Mouse (Mus musculus) urinary bladder, postnatal 4 days (tissue): ENCODE results near the gene R3hdm4.
"Not testable (repeated sequence)": the region's sequence is repeated elsewhere in the genome, so short reads cannot be mapped to it uniquely, and the experiment has no call there.

Source experiments
- DNase-seq, 2 experiments: peaks; one replicate each; pipeline ENCODE4 v3.0.0; 2021 to 2022; ENCODE audit warnings: low spot score in 2 of 2

The R3hdm4 gene

DNA sequence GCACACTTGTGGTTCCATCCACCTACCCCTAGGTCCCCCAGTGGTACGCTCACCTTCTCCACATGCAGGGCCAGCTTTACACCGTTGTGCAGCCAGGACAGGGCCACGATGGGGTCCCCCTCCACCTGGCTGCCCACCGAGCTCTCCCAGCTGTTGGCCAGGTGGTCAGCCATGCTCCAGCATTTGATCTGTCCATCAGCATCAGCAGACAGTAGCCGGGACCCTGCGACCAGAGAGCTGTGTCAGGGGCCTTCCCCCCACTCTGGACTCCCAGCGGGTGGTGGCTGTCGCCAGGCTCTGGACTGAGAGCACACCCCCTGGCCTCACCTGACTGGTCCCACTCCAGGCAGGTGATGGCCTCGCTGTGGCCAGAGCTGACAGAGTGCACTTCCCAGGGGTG is 14.3 kb downstream of the R3hdm4 start:
- DNase-seq: no peak

DNA sequence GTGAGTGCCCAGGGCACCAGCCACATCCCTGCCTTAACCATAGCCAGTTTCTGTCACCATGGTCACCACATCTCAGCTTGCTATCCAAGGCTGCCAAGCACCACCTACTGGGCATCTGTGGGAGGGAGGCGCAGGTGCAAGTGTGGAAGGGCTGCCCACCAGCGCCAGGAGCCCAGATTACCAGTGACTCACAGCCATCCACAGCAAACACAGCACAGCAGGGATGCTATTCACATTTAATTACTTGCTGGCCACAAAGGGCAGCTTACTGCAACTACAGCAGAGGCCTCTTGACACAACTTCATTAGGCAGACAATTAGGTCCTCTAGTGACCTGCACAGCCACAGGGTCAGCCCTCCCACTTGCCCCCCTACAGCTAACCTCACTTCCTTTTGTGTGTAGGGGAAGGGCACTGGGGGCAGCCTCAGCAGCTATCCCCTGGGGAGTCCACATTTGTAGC is 20.0 kb downstream of the R3hdm4 start:
- no peak for DNase-seq

DNA sequence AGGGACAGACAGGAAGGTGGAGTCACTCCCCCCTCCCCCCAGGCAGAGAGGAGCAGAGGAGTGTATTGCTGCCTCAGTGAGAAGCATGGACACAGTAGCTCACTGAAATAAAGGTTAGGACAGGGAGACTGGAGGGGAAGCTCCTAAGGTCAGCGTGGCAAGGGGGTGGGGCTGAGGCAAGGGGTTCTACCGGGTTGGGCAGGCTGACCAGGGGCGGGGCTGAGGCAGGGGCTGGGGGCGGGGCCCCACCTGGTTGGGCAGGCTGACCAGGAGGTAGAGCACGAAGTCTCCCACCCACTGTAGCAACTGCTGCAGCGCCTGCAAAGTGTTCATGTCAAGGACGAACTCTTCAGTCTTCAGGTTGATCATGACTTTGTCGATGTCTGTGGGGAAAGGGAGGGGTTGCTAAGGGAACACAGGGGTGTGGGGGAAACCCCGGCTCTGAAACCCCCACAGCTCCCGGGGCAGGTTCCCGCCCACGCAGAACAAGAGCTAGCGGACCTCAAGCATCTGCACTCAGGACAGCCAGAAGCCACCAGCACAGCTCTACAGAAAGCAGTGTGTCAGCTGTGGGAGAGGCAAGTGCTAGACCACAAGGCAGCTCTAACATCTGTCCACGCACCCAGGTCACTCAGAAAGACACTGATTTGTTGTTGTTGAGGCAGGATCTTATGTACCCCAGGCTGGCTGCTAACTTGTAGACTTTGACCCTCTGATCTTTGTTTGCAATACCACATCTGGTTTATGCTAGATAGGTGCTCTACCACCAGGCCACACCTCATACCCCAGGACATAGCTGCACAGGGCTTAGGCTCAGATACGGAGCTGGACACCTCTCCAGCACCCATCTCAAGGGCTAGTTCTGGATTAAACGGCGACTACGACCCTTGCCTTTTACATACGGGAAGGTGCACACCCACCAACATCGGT is 23.4 kb downstream of the R3hdm4 start:
- no peak for DNase-seq

DNA sequence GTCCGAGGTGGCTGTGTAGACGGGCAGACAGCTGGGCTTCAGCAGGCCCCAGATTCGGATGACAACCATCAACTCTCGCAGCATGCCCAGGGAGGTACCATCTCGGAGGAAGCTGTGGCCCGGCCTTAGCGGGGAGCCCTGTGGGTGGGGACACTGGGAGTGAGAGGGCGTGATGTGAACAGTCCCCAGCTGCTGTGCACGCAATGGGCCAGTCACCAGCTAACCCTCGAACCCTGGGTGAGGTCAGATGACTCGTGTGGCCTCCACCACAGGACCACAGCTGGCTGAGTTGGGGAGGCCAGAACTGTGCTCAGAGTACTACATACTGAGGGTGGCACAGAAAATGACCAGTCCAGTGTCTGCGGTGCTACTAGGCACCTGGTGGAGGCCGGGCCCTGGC is 24.2 kb downstream of the R3hdm4 start:
- DNase-seq: no peak

DNA sequence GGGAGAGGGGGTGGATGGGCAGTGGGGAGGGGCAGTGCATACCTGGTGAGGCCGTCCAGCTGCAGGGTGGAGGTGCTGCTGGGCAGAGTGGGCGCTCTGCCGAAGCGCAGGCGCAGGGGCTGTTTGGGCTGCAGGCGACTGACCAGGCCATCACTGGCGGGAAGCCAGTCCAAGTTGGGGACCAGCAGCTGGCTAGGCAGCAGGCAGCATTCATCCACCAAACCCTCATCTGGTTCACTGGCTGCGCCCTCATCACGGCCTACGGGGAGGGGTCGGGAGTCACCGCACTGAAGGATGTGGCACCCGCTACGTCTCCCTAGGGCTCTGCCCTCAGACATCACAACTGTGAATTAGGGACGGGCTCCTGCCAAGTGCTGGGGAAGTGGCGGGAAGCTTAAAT is 24.7 kb downstream of the R3hdm4 start:
- no peak for DNase-seq

DNA sequence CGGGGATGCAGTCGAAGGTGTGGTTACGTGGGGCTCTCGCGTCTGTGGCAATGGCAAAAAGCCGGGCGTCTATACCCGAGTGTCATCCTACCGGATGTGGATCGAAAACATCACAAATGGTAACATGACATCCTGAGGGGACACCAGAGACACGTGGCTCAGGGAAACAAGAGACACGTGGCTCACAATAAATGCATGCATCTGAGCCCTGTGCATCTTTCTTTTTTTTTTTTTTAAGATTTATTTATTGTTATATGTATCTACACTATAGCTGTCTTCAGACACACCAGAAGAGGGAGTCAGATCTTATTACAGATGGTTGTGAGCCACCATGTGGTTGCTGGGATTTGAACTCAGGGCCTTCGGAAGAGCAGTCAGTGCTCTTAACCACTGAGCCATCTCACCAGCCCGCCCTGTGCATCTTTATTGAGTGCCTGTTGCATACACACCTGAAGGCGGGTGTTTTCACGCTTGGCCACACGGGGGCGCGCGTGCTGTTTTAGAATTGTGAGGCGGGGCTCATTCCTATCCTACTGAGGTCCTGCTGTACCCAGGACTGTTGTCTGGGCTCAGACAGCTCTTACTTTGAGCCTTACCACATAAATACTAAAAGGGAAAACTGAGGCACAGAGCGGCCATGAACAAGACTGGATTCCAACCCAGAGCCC is 28.4 kb downstream of the R3hdm4 start:
- DNase-seq: peak; percentile 65 to 81

DNA sequence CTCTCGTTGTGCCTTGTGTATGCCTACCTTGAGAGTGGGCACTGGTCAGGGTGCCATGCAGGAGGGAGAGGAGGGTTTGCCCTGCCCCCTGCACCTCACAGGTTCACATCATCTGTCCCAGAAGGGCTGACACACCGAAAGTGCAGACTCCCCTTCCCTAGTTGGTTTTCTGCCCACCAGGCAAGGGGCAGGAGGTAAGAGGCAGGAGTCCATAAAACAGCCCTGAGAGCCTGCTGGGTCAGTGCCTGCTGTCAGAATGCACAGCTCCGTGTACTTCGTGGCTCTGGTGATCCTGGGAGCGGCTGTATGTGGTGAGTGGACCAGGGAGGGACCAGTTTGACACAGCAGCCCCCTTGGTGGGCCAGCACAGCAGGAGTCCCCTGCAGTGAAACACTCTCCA is 30.3 kb downstream of the R3hdm4 start, which contains the start of gene Cfd:
Gene Cfd, plus strand, starts transcription at position 184 of the 400 bp plus-strand sequence.
- no peak for DNase-seq

DNA sequence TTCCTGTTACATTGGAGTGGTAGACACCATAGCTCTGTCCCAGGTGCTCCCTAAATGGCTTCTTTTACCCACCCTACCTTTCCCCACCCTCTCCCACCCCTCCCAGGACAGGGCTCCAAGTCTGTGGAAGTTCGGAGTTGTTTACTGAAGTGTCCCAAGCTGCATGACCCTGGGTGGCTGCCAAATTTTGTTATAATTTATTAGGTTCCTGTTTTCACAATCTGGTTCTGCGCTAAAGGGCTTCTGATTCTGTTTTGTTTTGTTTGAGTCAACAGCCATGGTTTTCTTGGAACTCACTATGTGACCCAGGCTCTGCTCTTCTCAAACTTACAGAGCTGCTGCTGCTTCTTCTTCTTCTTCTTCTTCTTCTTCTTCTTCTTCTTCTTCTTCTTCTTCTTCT is 31.6 kb downstream of the R3hdm4 start:
- no peak for DNase-seq

DNA sequence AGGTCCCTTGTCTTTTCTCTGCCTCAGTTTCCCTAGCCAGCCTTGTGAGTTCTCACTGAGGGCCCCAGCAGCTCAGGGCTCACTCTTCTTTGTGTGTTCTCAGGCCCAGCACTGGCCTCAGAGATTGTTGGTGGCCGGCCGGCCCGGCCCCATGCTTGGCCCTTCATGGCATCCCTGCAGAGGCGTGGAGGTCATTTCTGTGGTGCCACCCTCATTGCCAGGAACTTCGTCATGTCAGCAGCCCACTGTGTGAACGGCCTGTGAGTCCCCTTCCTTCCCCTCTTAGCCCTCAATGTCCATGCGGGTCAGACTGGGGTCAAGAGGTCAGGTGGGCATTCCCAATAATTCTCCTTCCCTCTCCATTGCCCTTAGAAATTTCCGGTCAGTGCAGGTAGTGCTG is 34.4 kb downstream of the R3hdm4 start:
- DNase-seq: no peak

DNA sequence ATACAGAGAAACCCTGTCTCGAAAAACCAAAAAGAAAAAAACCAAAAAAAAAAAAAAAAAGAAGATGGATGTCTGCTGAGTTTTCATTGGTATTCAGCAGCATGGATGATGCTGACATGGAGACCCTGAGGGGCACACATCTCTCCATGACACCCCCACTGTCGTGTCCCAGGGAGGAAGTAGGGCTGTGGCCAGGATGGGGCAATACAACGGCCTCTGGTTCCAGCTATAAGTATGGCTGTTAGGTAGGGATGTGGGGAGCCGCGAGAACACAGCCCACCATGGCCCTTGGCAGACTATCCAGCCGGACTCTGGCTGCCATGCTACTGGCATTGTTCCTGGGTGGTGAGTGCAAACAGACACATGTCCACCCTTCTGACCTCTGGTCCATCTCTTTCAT is 35.0 kb downstream of the R3hdm4 start, which contains the start of gene Elane:
Gene Elane, plus strand, starts transcription at position 194 of the 400 bp plus-strand sequence.
- DNase-seq: no peak

DNA sequence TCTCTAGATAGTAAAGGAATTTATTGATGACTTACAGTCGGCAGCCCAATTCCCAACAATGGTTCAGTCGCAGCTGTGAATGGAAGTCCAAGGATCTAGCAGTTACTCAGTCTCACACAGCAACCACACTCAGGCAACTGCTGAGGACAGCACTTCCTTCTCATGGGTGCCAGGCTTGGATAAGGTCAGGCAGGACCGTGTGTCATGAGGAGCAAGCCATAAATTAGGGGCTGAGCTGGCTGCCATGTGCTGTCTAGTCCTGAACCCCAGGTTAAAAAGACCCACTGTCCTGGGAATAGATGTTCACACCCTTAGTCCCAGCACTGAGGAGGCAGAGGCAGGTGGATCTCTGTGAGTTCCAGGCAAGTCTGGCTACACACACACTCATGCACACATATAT is 36.1 kb downstream of the R3hdm4 start:
- not testable (repeated sequence) for DNase-seq

DNA sequence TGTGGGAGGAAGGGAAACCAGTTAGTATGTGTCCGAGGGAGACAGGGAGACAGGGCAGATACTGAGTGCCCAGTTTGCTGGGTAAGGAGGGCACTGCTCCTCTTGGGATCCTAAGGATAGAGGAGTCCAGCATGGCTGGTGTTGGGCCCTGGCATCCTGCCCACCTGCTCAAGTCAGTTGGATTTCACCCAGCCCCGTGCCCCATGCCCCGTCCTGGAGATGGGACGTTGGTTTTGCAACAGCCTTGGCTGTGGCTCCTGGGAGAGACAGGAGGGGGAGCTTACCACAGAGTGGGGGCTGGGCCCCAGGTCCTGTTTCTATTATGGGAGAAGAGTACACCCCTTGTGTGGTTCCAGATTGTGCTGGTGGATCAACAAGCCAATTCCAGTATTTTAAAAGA is 36.6 kb downstream of the R3hdm4 start:
- DNase-seq: no peak

DNA sequence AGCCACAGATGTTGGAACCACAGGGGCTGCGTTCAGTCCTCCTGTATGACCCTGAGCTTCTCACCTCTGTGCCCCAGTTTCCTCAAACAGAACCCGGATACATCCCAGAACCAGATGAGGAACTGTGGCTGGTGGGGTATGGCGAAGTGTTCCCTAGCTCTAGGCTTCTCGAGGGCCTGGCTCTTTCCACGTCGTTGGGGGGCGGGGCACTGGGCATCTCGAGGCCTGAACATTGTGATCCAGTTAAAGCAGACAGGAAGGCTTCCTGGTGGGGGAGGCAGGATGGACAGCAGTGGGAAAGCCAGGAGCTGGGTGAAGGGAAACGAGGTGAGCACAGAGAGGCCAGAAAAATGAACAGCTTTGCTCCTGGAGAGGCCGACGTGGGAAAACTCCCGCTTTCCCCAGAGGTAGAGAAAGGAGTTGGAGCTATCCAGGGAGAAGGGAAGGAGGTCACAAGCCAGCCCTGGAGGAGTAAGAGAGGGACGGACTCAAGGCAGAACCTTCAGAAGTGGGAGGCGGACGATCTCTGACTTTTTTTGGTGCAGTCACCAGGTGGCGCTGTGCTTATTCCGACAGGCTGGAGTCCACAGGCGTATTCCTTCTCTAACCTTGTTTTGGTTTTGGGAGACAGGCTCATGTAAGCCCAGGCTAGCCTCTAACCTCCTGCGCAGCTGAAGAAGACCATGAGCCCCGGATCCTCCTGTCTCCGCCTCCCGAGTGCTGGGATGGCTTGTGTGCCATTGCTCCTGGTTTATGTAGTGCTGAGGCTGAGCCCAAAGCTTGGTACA is 37.5 kb downstream of the R3hdm4 start:
- DNase-seq: peak in 1 of 2 experiments; percentile 87

DNA sequence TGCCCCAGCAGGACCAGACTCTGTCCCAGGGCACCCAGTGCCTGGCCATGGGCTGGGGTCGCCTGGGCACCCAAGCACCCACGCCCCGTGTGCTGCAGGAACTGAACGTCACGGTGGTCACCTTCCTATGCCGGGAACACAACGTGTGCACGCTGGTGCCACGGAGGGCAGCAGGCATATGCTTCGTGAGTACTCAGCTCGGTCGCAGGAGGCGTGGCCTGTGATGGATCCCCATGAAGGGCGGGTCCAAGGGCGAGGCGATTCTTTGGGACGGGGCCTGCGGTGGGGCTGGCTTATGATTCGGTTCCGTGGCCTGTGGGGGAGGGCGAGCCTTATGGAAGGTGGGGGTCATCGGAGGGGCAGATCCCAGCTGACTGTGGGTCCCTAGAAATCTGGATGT is 39.0 kb downstream of the R3hdm4 start:
- DNase-seq: no peak

DNA sequence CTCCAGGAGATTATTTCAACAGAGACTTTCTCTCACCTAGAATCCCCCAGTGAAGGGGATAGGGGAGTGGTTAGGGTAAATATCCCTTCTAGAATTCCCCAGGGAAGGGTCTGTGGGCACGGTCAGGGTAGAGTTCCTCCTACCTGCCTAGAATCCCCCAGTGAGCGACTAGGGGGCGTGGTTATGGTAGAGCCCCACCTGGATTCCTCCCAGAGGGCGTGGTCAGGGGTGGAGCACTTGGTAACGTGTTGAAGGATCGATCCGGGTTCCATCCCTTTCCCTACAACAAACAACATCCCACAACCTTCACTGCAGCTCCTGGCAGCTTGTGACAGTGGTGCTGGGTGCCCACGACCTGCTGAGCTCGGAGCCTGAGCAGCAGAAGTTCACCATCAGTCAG is 40.3 kb downstream of the R3hdm4 start:
- DNase-seq: no peak

DNA sequence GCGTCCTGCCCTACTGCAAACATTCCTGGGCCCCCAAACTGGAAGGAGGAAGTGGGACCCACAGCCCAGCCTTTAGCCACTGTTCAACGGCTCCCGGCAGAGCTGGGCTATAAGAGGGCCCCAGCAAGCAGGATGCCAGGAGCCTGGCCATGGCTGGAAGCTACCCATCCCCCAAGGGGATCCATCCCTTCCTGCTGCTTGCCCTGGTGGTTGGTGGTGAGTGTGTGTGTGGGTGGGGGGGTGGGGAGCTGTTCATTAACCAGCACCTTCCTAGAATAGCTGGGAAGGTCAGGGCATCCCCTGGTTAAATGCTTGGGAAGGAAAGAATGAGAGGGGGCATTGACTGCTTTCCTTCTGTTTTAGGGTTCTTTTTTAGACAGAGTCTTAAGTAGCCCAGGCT is 41.5 kb downstream of the R3hdm4 start:
- DNase-seq: no peak

DNA sequence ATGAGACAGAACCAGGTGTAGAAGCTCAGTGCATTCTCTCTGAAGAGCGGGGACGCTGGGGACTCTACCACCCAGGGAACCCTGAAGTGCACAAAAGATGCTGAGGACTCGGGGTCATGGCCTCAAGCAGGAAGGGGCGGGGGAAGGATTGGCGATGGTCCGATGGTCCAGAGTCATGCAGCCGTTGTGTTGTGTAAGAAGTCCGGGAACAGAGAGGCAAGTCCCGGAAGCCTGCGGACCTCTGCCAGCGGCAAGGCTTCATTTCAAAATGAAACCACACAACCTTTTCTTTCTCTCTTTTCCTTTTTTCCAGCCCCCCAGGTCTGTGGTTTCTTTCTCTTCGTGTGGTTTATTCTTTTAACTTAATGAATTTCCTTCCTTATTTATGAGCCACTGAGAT is 43.3 kb downstream of the R3hdm4 start:
- DNase-seq: no peak

DNA sequence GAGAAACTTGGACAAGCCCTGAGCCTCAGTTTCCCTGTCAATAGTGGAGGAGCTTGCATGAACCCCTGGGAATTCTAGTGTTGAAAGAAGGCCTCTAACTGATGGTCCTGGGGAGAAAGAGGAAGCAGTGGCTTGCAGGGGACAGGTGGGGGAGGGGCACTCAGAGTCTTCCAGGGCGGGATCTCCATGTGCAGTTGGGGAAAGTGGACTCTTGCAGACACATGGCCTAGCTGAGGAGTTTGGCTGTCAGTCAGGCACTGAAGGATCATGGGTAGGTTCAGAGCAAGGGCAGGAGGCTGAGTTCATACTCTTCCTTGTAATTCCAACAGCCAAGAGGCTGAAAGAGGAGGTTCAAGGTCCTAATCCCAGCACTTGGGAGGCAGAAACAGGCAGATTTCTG is 43.8 kb downstream of the R3hdm4 start:
- no peak for DNase-seq

DNA sequence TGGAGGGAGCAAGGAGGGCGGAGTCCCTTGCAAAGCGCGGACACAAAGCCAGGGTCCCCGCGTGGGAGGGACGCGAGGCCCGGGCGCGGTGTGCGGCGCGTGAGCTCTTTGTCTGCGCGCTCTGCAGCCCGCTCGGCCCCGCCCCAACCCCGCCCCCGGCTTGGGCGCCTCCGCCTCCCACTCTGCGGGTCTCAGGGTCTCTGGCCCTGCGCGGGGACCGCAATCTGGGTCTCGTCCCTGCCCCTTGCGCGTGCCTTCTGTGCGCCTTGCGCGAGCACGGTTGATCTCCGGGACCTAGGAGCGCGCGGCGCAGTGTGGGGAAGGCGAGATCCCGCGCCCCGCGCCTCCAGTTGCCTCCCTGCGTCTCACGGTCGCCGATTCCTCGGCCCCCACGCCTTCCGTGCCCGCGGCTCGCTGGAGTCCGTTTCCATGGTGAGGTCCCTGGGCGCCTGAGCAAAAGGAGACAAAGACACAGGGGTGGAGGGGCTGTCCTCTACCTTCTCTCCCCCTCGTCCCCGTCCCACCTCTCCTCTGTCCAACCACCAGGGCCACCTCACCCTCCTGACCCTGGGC is 46.6 kb downstream of the R3hdm4 start, which contains the start of the genes Prtn3 and Plppr3:
Gene Prtn3, plus strand, starts transcription at position 187 of the 573 bp plus-strand sequence.
Gene Plppr3, minus strand, starts transcription at position 345 of the 573 bp plus-strand sequence.
- no peak for DNase-seq

DNA sequence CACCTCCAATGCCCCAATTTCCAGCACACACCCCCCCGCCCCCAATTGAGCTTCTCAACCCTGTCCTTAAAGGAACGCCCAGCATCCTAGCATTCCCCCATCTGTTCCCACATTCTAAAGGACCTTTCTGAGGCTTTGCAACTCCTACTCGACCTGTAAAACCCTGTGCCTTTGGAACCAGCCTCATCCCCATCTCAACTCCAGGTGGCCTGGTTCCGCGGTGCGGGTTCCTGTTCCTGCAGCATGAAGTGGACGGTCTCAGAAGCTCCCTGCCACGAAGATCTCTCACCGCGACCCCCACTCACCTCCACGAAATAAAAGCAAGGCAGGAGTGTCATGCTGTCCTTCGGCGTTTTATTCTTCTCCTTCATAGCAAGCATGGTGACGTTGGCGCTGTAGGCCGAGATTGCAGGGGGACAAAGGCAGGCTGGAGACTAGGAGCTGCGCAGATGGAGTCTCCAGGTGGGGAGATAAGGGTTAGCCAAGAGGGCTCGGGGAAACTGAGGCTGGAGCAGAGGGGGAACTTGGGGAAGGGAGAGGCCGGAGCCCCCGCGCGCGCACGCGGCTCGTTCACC is 47.2 kb downstream of the R3hdm4 start:
- DNase-seq: no peak

DNA sequence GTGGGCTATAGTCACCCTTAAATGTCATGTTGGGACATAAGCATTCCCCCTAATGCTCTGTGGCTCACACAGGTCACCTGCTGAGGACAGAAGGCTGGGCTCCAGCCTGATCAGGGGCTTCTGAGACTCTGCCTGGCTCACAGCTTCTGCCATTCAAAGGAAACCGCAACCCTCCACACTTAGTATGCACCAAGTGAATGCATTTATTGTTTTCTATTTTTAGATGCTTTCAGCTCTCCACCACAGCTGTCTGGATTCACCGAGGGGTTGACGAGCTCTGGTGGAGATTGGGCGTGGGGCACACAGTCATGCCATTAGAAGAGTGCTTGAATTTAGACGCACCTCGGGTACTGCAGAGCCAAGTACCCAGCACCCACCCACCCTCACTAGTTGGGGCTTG is 47.7 kb downstream of the R3hdm4 start:
- DNase-seq: no peak
